Mouse (Mus musculus) embryonic facial prominence, embryonic 15.5 days (tissue): ENCODE measurements around the gene Catsperg1. TPM values are rescaled to one million over a fixed set of nuclear protein-coding genes. Genes with fewer than 3 reads are reported as not detected.

ENCODE experiments used
- ATAC-seq: fragments of 200-750 bp; cut with Nextera tagmentation; 2 replicates; pipeline ENCODE4 v1.8.0; 2017; ENCODE audit warnings: low read depth, moderate TSS enrichment; ENCODE audit not compliant: insufficient number of reproducible peaks, low FRiP score, low TSS enrichment
- H3K27ac ChIP-seq: fragments of 300-500 bp; sonication (generic); replicated peaks from 2 replicates; pipeline ENCODE4 v1.5.1; 2015; ENCODE audit warnings: mild to moderate bottlenecking, inconsistent platforms
- H3K27me3 ChIP-seq: fragments of 300-500 bp; sonication (generic); 2 replicates; pipeline ENCODE4 v1.6.1; 2015; ENCODE audit warnings: inconsistent platforms
- H3K36me3 ChIP-seq: fragments of 300-500 bp; sonication (generic); 2 replicates; pipeline ENCODE4 v1.6.1; 2015; ENCODE audit warnings: mild to moderate bottlenecking, inconsistent platforms
- H3K4me1 ChIP-seq: fragments of 300-500 bp; sonication (generic); 2 replicates; pipeline ENCODE4 v1.6.1; 2015; ENCODE audit warnings: inconsistent platforms
- H3K4me2 ChIP-seq: fragments of 300-500 bp; sonication (generic); replicated peaks from 2 replicates; pipeline ENCODE4 v1.6.1; 2015; ENCODE audit warnings: mild to moderate bottlenecking, inconsistent platforms
- H3K4me3 ChIP-seq: fragments of 300-500 bp; sonication (generic); replicated peaks from 2 replicates; pipeline ENCODE4 v1.5.1; 2015; ENCODE audit warnings: mild to moderate bottlenecking, inconsistent platforms
- H3K9ac ChIP-seq: fragments of 300-500 bp; sonication (generic); 2 replicates; pipeline ENCODE4 v1.6.1; 2015; ENCODE audit warnings: inconsistent platforms
- H3K9me3 ChIP-seq: fragments of 300-500 bp; sonication (generic); replicated peaks from 2 replicates; pipeline ENCODE4 v1.6.1; 2016; ENCODE audit warnings: inconsistent platforms
- WGBS: fragments of 180-500 bp; shearing (Covaris S2); methylation state at CpG from one replicate; pipeline ENCODE4 v1.1.7; 2015; 5-methylcytosine and 5-hydroxymethylcytosine counted together
- polyA plus RNA-seq: library from polyadenylated mRNA; unstranded; fragments of >200 nt; fragmentation: Nextera tagmentation; extraction: Ambion mirVana; gene quantifications from 2 replicates; pipeline ENCODE4 v1.2.1, GENCODE M21; 2015

Catsperg1 gene
- polyA plus RNA-seq: 1.1 and 1.3 TPM in 2 replicates

DNA sequence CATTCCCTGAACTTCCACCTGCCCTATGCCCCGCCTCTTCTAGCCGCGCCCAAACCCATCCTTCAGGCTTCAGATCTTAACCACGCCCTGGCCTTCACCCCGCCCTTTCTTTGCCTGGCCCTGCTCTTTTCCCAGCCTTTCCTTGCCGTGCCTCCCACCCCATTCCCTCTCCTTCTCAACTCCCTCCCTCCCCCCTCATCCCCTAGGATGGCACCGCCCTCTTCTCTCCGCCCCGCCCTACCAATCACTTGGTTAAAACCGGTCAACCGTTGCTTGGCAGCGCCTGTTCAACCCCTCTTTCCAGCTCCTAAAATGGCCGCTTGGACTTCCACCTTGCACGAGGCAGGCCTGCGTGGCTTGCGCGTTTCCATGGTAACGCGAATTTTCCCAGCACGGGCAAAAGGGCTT lies at the start of gene Catsperg1:
Gene Catsperg1, minus strand, starts transcription at position 361 of the 408 bp plus-strand sequence.
- peak; percentile 36 for ATAC-seq
- 3% methylated on average over 20 of the region's 20 CpGs for WGBS
- H3K4me3 ChIP-seq: peak within 1 kb of the TSS; percentile 13; the same call in 1 of the 2 replicates

GRCm38 (mm10) chr7:29262151-29262550 lies 48.3 kb upstream of the Catsperg1 start:
- H3K9me3 ChIP-seq: no peaks in the 10 kb centered on the region
- no peak for ATAC-seq
- H3K27me3 ChIP-seq: no peaks in the 10 kb centered on the region
- H3K4me2 ChIP-seq: no peak overlapping the region
- peaks cover 21% of the 10 kb centered on the region for H3K4me1 ChIP-seq
- H3K9ac ChIP-seq: no peak overlapping the region
- 60% methylated on average over 6 of the region's 6 CpGs for WGBS
- no peak overlapping the region for H3K27ac ChIP-seq
- H3K36me3 ChIP-seq: no peaks in the 10 kb centered on the region
- no peak overlapping the region for H3K4me3 ChIP-seq

More for the DNA sequence above, at the start of gene Catsperg1:
- no peaks in the 10 kb centered on the region for H3K36me3 ChIP-seq
- H3K9ac ChIP-seq: no peak within 1 kb of the TSS
- no peaks in the 10 kb centered on the region for H3K27me3 ChIP-seq
- peaks cover 18% of the 10 kb centered on the region for H3K4me1 ChIP-seq
- H3K9me3 ChIP-seq: no peaks in the 10 kb centered on the region
- peak within 1 kb of the TSS; percentile 44 for H3K4me2 ChIP-seq
- H3K27ac ChIP-seq: no peak within 1 kb of the TSS

GRCm38 (mm10) chr7:29259781-29260730 lies 46.2 kb upstream of the Catsperg1 start:
- H3K9ac ChIP-seq: no peak overlapping the region
- H3K4me1 ChIP-seq: peaks cover 18% of the 10 kb centered on the region
- H3K36me3 ChIP-seq: no peaks in the 10 kb centered on the region
- H3K9me3 ChIP-seq: no peaks in the 10 kb centered on the region
- peak overlapping the region; percentile 51; the same call in 1 of the 2 replicates for H3K27ac ChIP-seq
- H3K4me2 ChIP-seq: no peak overlapping the region
- WGBS: 71% methylated on average over 10 of the region's 10 CpGs
- ATAC-seq: no peak
- H3K27me3 ChIP-seq: no peaks in the 10 kb centered on the region
- H3K4me3 ChIP-seq: no peak overlapping the region

DNA sequence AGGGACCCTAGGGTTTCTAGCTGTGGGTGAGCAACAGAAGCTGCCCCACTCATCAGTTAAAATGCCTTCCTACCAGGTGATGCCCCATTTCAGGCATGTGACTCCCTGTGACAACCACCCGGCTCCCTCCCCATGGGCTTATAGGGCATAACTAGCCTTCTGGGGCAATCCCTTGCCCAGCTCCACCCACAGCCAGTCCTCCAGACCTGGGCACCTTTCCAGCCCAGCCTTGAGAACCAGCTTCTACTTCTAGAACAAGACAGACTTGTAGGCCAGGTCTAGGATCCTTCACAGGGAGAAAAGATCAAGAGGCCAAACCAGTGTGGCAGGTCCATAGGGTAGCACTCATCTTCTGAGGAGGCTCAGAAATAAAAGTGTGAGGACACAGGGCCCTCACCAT lies 43.5 kb upstream of the Catsperg1 start:
- no peaks in the 10 kb centered on the region for H3K9me3 ChIP-seq
- no peak overlapping the region for H3K4me3 ChIP-seq
- peak overlapping the region; percentile 34 for H3K27ac ChIP-seq
- no peak overlapping the region for H3K9ac ChIP-seq
- no peak overlapping the region for H3K4me2 ChIP-seq
- no peaks in the 10 kb centered on the region for H3K36me3 ChIP-seq
- H3K27me3 ChIP-seq: no peaks in the 10 kb centered on the region
- WGBS: 80% methylated on average over 1 of the region's 1 CpGs
- peaks cover 23% of the 10 kb centered on the region for H3K4me1 ChIP-seq
- no peak for ATAC-seq

DNA sequence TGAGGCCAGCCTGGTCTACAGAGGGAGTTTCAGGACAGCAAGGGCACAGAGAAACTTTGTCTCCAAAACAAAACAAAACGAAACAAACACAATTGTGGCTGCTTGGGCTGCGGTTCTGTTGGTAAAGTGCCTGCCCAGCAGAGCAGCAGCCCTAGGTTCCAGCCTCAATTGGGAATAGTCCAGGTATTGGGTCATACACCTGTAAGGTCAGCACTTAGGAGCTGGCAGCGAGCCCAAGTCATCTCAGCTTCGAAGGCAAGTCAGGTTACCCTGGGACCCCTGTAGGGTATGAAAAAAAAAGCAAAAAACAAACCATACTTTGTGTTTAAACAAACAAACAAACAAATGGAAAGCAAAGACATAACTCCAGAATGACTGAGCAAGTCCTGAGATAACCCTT lies 42.0 kb upstream of the Catsperg1 start:
- no peak overlapping the region for H3K9ac ChIP-seq
- 74% methylated on average over 4 of the region's 4 CpGs for WGBS
- H3K36me3 ChIP-seq: no peaks in the 10 kb centered on the region
- no peak overlapping the region for H3K4me3 ChIP-seq
- no peaks in the 10 kb centered on the region for H3K27me3 ChIP-seq
- peaks cover 21% of the 10 kb centered on the region for H3K4me1 ChIP-seq
- H3K27ac ChIP-seq: no peak overlapping the region
- no peak overlapping the region for H3K4me2 ChIP-seq
- no peak for ATAC-seq
- no peaks in the 10 kb centered on the region for H3K9me3 ChIP-seq

DNA sequence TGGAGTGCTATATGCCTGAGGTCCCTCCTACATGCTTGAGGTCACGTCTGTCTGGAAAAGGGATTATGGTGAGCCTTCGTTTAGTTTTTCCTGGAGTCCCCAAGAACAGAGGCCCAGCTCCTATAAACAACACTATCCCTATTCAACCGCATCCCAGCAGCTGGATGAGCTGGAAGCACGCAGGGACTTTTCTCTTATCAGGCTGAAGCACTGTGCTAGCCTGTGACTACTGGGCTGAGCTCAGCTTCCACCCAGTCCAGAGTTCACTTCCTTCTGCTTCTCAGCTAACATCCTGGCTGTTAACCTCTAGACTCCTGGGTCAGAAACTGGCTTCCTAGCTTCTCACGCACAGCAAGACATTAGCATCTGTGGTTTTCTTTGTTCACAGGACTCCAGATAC lies 40.0 kb upstream of the Catsperg1 start:
- no peaks in the 10 kb centered on the region for H3K36me3 ChIP-seq
- H3K4me2 ChIP-seq: no peak overlapping the region
- H3K4me1 ChIP-seq: peaks cover 19% of the 10 kb centered on the region; the same call in 1 of the 2 replicates
- H3K27me3 ChIP-seq: no peaks in the 10 kb centered on the region
- H3K27ac ChIP-seq: no peak overlapping the region
- WGBS: 37% methylated on average over 5 of the region's 5 CpGs
- ATAC-seq: no peak
- no peak overlapping the region for H3K4me3 ChIP-seq
- no peak overlapping the region for H3K9ac ChIP-seq
- no peaks in the 10 kb centered on the region for H3K9me3 ChIP-seq

- Histone ChIP-seq H3K9ac (no peak overlapping the region), H3K4me3 (no peak overlapping the region), H3K4me1 (peaks cover 27% of the 10 kb centered on the region), H3K9me3 (no peaks in the 10 kb centered on the region), H3K27ac (no peak overlapping the region), H3K4me2 (no peak overlapping the region), H3K36me3 (0 out of 2 replicates have a peak, but pooled peaks cover 9% of the 10 kb centered on the region), H3K27me3 (no peaks in the 10 kb centered on the region)
- 71% methylated on average over 3 of the region's 3 CpGs for WGBS
- no peak for ATAC-seq
These were observed 37.3 kb upstream of the Catsperg1 start for GRCm38 (mm10) chr7:29251166-29251565.

DNA sequence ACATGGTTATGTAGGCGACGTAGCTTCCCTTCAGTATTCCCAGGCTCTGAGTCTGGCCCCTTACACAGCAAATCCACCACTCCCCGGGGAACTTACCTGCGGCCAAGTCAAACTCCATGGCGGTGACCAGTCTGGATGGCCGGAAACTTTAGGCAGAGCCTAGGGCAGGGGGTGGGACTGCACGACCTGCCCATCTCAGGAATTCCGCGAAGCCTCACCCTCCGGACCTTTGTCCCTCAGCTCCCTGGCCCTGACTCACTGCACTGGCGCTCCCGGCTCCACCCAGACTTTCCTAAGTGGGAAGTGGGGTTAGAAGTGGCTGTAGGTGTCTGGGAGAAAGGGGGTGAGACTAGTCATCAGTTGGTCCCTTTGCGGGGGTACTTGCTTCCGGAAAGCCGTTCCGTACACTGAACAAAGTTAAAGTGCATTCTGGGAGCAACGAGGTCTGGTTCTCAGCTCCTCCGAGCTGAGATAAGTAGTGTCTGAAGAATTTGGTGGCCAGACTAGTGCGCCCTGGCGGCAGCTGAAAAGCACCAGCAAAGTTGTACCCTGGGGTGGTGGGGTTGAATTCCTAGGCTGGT lies 34.5 kb upstream of the Catsperg1 start, which contains the start of gene 2200002D01Rik:
Gene 2200002D01Rik, minus strand, starts transcription at position 206 of the 581 bp plus-strand sequence.
- Histone ChIP-seq H3K4me2 (peak within 1 kb of the TSS; percentile 44), H3K4me1 (peaks cover 23% of the 10 kb centered on the region), H3K4me3 (peak within 1 kb of the TSS; percentile 26), H3K9me3 (no peaks in the 10 kb centered on the region), H3K9ac (no peak within 1 kb of the TSS), H3K36me3 (peaks cover 29% of the 10 kb centered on the region), H3K27ac (peak within 1 kb of the TSS; percentile 41; the same call in 1 of the 2 replicates), H3K27me3 (no peaks in the 10 kb centered on the region)
- 0 out of 2 replicates have a peak, but pooled peaks have one; percentile 3 for ATAC-seq
- 15% methylated on average over 20 of the region's 20 CpGs for WGBS

DNA sequence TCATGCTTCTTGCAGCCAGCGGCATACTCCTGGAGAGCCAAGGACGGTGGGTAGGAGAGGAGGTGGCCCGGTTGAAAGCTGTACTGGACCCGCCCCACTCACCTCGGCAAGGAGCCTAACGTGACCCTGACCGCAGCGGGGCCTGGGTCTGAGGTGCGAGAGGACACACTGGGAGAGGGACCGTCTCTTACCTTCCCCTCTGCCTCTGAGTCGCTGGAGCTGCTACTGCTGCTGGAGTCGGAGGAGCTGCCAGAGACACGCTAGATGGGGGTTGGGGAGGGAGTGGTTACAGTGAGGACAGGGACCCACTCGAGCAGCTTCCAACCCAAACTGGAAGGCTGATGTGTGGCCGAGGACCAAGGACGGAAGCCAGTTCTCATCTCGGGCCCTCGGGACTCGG lies 33.9 kb upstream of the Catsperg1 start:
- peaks cover 19% of the 10 kb centered on the region for H3K4me1 ChIP-seq
- 13% methylated on average over 19 of the region's 19 CpGs for WGBS
- no peak overlapping the region for H3K9ac ChIP-seq
- peak overlapping the region; percentile 26 for H3K4me3 ChIP-seq
- H3K27ac ChIP-seq: no peak overlapping the region
- H3K36me3 ChIP-seq: peaks cover 29% of the 10 kb centered on the region
- peak overlapping the region; percentile 44 for H3K4me2 ChIP-seq
- H3K9me3 ChIP-seq: no peaks in the 10 kb centered on the region
- H3K27me3 ChIP-seq: no peaks in the 10 kb centered on the region
- no peak for ATAC-seq

GRCm38 (mm10) chr7:29247314-29247700 lies 33.5 kb upstream of the Catsperg1 start:
- ATAC-seq: no peak
- Histone ChIP-seq H3K27ac (no peak overlapping the region), H3K9ac (no peak overlapping the region)

GRCm38 (mm10) chr7:29246619-29247313 lies 32.9 kb upstream of the Catsperg1 start:
- Histone ChIP-seq H3K4me2 (no peak overlapping the region), H3K4me3 (0 out of 2 replicates have a peak overlapping the region, but pooled peaks have one; percentile 26), H3K9me3 (no peaks in the 10 kb centered on the region), H3K4me1 (peaks cover 19% of the 10 kb centered on the region), H3K36me3 (peaks cover 29% of the 10 kb centered on the region), H3K27ac (no peak overlapping the region), H3K9ac (no peak overlapping the region), H3K27me3 (no peaks in the 10 kb centered on the region)
- ATAC-seq: no peak
- WGBS: 82% methylated on average over 21 of the region's 21 CpGs

More at GRCm38 (mm10) chr7:29247314-29247700, 33.5 kb upstream of the Catsperg1 start:
- Histone ChIP-seq H3K4me1 (peaks cover 19% of the 10 kb centered on the region), H3K4me2 (peak overlapping the region; percentile 44), H3K9me3 (no peaks in the 10 kb centered on the region), H3K27me3 (no peaks in the 10 kb centered on the region), H3K36me3 (peaks cover 29% of the 10 kb centered on the region), H3K4me3 (peak overlapping the region; percentile 26)
- WGBS: 33% methylated on average over 16 of the region's 16 CpGs
